Comparison of ENCODE assay signal across 17 mouse cellular contexts in the genomic region with DNA sequence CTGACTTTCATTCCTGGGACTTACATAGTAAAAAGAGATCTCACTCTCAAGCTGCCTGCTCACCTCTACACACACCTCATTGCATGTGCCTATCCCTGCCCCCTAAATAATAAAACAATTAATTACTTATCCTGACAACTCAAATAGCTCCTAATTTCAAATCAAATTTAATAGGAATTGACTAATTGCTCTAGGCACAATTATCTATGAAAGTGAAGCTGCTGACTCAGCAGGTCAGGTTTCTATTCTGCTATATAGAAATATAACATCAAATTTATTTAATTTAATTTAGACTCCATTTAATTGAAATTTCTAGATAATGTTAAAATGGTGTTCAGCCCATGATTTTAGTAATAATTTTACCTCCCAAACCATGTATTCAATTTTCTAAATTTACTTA.
"Had no signal": no experiment of that assay in that cellular context is flagged by ENCODE, and none has a peak within 500 bp of the region (broad histone marks: within the 10 kb centered on the region; RNA-seq: fewer than 3 reads in every experiment).

No protein-coding gene starts in this region.

- H3K4me1 ChIP-seq: neural tube, embryonic 15.5 days; stomach, embryonic 15.5 days had no signal

- H3K4me3 ChIP-seq: neural tube, embryonic 12.5 days; neural tube, embryonic 13.5 days; neural tube, embryonic 15.5 days; stomach, embryonic 15.5 days had no signal

- H3K9me3 ChIP-seq: neural tube, embryonic 12.5 days; neural tube, embryonic 13.5 days; neural tube, embryonic 15.5 days; stomach, embryonic 15.5 days had no signal

- H3K9ac ChIP-seq: neural tube, embryonic 12.5 days; neural tube, embryonic 13.5 days; neural tube, embryonic 15.5 days; stomach, embryonic 15.5 days had no signal

- H3K4me2 ChIP-seq: neural tube, embryonic 12.5 days; neural tube, embryonic 13.5 days; neural tube, embryonic 15.5 days; stomach, embryonic 15.5 days had no signal

- H3K27ac ChIP-seq: neural tube, embryonic 12.5 days; neural tube, embryonic 13.5 days; neural tube, embryonic 15.5 days; stomach, embryonic 15.5 days; stomach, postnatal 0 days had no signal

- H3K27me3 ChIP-seq: neural tube, embryonic 12.5 days; neural tube, embryonic 13.5 days; neural tube, embryonic 15.5 days; stomach, embryonic 15.5 days had no signal

- DNase-seq: retina, postnatal 1 day; right cerebral cortex, adult 18-20 months; right cerebral cortex, postnatal 14 days; right cerebral cortex, postnatal 25 days; right cerebral cortex, postnatal 4 days; spleen, adult 18-20 months; thymus, adult 18-20 months; thymus, adult 2 months; thymus, postnatal 14 days; thymus, postnatal 25 days; thymus, postnatal 36 days; thymus, postnatal 4 days had no signal

- H3K36me3 ChIP-seq: neural tube, embryonic 12.5 days; neural tube, embryonic 13.5 days; neural tube, embryonic 15.5 days; stomach, embryonic 15.5 days had no signal
